Mouse (Mus musculus) embryo, embryonic 11.5 days (tissue): ENCODE results near the gene Cfap20.

ENCODE experiments used
- DNase-seq: peaks from one replicate; pipeline ENCODE4 v3.0.0-alpha.2; 2012; ENCODE audit warnings: low read depth, low spot score

Cfap20 gene

DNA sequence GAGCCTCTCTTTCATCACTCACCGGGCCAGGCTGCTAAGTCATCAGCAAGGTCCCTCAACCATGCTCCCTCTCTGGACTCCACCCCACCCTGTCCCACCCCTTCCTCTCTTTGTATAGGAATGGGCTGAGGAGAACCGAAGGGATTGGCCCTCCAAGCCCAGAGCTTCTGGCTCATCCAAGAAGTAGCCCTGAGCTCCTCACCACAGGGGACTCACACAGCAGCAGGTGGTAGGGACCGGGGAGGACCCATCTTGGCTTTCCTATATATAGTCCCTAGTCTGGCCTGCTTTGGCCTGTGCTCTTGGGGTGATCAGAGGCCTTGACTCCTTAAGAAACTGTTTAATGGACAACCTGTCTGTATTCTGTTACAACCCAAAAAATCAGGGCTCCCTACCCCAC is 60.2 kb downstream of the Cfap20 start:
- DNase-seq, result no peak

DNA sequence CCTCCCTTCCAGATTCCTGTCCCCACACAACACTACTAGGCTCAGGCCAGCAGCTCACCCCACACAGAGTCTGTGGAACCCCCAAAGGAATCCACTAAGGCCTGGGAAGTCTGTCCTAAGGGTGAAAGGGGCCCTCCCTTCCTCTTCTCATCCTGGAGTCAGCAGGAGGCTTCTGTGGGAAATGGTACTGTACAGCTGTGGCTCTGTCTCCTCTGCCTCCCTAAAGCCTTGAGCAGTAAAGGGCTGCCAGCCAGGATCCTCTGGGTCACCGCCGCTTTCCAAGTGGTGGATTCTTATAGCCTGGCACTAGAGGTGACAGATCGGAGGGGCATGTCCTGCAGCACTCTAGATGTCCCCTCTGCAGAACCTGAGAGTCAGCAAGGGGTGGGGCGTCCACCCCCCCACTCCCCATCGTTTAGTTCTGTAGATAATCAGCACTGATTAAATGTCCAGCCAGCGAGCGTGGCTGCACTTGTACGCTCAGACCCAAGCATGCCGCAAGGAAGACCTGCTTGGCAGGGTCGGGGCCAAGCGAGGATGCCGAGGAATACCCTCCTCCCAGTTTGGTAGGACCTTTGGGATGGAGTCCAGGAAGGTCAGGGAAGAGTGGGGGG is 61.2 kb downstream of the Cfap20 start:
- DNase-seq, result no peak
